Mouse (Mus musculus) stomach, embryonic 16.5 days (tissue): ENCODE data around the gene Pum2. TPM values are rescaled to one million over a fixed set of nuclear protein-coding genes. Genes with fewer than 3 reads are reported as not detected.

Experiments
- ATAC-seq: fragments of 200-750 bp; cut with Nextera tagmentation; 2 replicates; pipeline ENCODE4 v1.8.0; 2017; ENCODE audit warnings: moderate number of reproducible peaks, moderate TSS enrichment; ENCODE audit not compliant: insufficient read depth, low FRiP score
- H3K27ac ChIP-seq: fragments of 300-500 bp; sonication (generic); 2 replicates; pipeline ENCODE4 v1.5.1; 2014; ENCODE audit warnings: low read length
- H3K27me3 ChIP-seq: fragments of 300-500 bp; sonication (generic); 2 replicates; pipeline ENCODE4 v1.6.1; 2014; ENCODE audit warnings: low read length, control low read depth, mixed read lengths; ENCODE audit not compliant: control insufficient read depth, insufficient read depth
- H3K36me3 ChIP-seq: fragments of 300-500 bp; sonication (generic); 2 replicates; pipeline ENCODE4 v1.6.1; 2014; ENCODE audit warnings: low read length; ENCODE audit not compliant: control insufficient read depth, insufficient read depth
- H3K4me1 ChIP-seq: fragments of 300-500 bp; sonication (generic); 2 replicates; pipeline ENCODE4 v1.6.1; 2014; ENCODE audit warnings: low read length, control low read depth, mixed read lengths; ENCODE audit not compliant: control insufficient read depth, insufficient read depth
- H3K4me2 ChIP-seq: fragments of 300-500 bp; sonication (generic); 2 replicates; pipeline ENCODE4 v1.6.1; 2014; ENCODE audit warnings: low read depth, low read length, mixed read lengths
- H3K4me3 ChIP-seq: fragments of 300-500 bp; sonication (generic); replicated peaks from 2 replicates; pipeline ENCODE4 v1.5.1; 2014; ENCODE audit warnings: mild to moderate bottlenecking, low read length
- H3K9ac ChIP-seq: fragments of 300-500 bp; sonication (generic); 2 replicates; pipeline ENCODE4 v1.6.1; 2014; ENCODE audit warnings: low read length
- H3K9me3 ChIP-seq: fragments of 300-500 bp; sonication (generic); replicated peaks from 2 replicates; pipeline ENCODE4 v1.6.1; 2016; ENCODE audit warnings: low read length, control low read depth; ENCODE audit not compliant: control insufficient read depth
- WGBS: fragments of 180-500 bp; shearing (Covaris S2); extraction: QIAGEN DNeasy Blood & Tissue Kit; methylation state at CpG from one replicate; pipeline ENCODE4 v1.1.7; 2014; 5-methylcytosine and 5-hydroxymethylcytosine counted together
- polyA plus RNA-seq: library from polyadenylated mRNA; unstranded; fragments of >200 nt; fragmentation: Nextera tagmentation; extraction: Ambion mirVana; gene quantifications from 2 replicates; pipeline ENCODE4 v1.2.1, GENCODE M21; 2015

Pum2 gene
- polyA plus RNA-seq, 1 experiment from 2014 or later = 44.5 TPM

DNA sequence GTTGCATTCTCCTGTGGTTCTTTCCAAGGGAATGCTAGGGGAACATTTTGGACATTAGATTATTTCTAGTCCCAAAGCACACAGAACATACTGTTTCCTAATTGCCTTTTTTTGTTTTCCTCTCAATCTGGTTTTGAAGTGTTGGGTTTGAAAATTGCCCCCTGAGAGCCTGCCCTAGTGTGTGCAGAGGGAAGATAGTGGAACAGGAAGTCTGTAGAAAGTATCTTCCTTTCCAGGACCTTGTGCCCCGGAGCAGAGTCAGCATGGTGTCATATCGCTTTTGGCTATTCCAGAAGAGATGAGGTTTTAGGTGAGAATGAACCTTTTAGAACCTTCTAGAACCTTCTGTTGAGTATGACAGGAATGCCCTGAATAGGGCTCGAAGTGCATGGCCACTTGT lies 102.8 kb downstream of the Pum2 start:
- Histone ChIP-seq H3K27me3 (no peaks in the 10 kb centered on the region), H3K4me2 (peak overlapping the region; percentile 7), H3K9me3 (no peaks in the 10 kb centered on the region), H3K4me1 (peaks cover 45% of the 10 kb centered on the region), H3K9ac (peak overlapping the region; percentile 44), H3K4me3 (no peak overlapping the region), H3K36me3 (no peaks in the 10 kb centered on the region), H3K27ac (peak overlapping the region; percentile 90)
- no peak for ATAC-seq
- 83% methylated on average over 3 of the region's 3 CpGs for WGBS

DNA sequence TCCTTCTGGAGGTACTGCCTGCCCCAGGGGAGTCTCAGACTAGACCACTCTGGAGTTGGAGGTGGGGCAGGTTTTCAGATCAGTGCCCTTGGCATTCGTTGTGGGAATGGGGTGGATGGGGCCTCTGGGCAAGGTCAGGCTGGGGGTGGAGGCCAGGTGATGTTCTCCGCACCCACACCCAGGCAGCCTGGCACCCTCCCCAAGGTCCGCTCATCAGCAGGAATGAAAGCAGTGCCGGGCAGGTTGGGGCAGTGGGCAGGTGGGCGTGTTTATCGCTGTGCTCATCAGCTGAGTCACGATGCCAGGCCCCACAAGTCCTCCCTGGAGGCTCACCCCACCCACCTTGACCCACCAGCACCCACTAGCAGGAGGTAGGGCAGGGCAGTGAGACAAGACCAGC lies 104.2 kb downstream of the Pum2 start:
- 69% methylated on average over 7 of the region's 7 CpGs for WGBS
- peak overlapping the region; percentile 44 for H3K9ac ChIP-seq
- H3K9me3 ChIP-seq = no peaks in the 10 kb centered on the region
- H3K4me2 ChIP-seq = peak overlapping the region; percentile 7; the same call in 1 of the 2 replicates
- peak overlapping the region; percentile 90 for H3K27ac ChIP-seq
- H3K4me1 ChIP-seq = peaks cover 58% of the 10 kb centered on the region
- H3K27me3 ChIP-seq = no peaks in the 10 kb centered on the region
- no peak for ATAC-seq
- no peak overlapping the region for H3K4me3 ChIP-seq
- no peaks in the 10 kb centered on the region for H3K36me3 ChIP-seq

- H3K36me3 ChIP-seq = no peaks in the 10 kb centered on the region
- 0 out of 2 replicates have a peak overlapping the region, but pooled peaks have one; percentile 40 for H3K9ac ChIP-seq
- H3K27me3 ChIP-seq = no peaks in the 10 kb centered on the region
- 48% methylated on average over 4 of the region's 4 CpGs for WGBS
- H3K27ac ChIP-seq = peak overlapping the region; percentile 90
- H3K9me3 ChIP-seq = no peaks in the 10 kb centered on the region
- peaks cover 60% of the 10 kb centered on the region for H3K4me1 ChIP-seq
- H3K4me3 ChIP-seq = no peak overlapping the region
- H3K4me2 ChIP-seq = no peak overlapping the region
- ATAC-seq = no peak
Measured at GRCm38 (mm10) chr12:8779851-8780250, 105.9 kb downstream of the Pum2 start.

DNA sequence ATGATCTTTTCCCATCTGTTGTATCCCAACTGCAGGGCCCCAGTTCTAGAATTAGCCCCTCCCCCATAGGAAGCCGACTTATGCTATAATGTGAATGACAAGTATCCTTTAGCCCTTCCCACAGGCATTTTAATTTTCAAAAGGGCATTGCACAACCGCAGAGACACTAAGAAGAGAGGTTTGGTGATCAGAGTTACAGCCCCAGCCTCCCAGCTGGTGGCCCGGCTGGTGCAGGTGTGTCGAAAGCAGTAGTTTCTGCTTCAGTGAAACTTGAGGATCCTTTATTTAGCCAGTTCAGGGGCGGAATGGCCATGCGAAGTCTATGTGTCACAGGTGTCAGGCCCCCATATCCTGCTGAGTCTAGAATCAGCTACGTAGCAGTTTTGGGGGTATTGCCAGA lies 107.2 kb downstream of the Pum2 start:
- 70% methylated on average over 7 of the region's 7 CpGs for WGBS
- ATAC-seq = no peak
- Histone ChIP-seq H3K4me2 (no peak overlapping the region), H3K27ac (peak overlapping the region; percentile 90), H3K4me3 (no peak overlapping the region), H3K9ac (peak overlapping the region; percentile 49; the same call in 1 of the 2 replicates), H3K4me1 (peaks cover 66% of the 10 kb centered on the region), H3K36me3 (no peaks in the 10 kb centered on the region), H3K27me3 (no peaks in the 10 kb centered on the region), H3K9me3 (no peaks in the 10 kb centered on the region)

GRCm38 (mm10) chr12:8781681-8782378 lies 107.9 kb downstream of the Pum2 start:
- Histone ChIP-seq H3K9me3 (no peaks in the 10 kb centered on the region), H3K4me2 (peak overlapping the region; percentile 30), H3K27ac (peak overlapping the region; percentile 90), H3K4me3 (no peak overlapping the region), H3K9ac (peak overlapping the region; percentile 49), H3K36me3 (no peaks in the 10 kb centered on the region), H3K4me1 (peaks cover 68% of the 10 kb centered on the region), H3K27me3 (no peaks in the 10 kb centered on the region)
- peak; percentile 72 for ATAC-seq
- WGBS = 59% methylated on average over 9 of the region's 9 CpGs

DNA sequence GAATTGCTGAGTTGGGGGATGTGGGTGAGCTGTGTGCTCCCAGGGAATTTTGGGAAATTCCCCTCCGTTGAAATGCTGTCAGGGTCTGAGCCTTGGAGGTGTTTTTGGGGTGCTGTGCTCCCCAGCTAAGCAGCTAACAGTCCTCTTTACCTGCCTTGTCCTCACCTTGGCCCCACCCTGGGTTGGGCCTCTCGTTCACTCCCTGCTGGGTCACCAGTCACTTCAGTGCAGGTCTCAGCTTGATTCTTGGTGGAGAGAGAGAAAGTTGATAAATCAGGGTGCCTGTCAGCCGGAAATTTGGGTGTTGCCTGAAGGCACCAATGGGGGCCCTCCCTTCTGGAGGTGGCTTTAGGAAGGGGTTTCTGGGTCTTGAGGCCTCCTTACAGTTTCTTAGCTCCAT lies 108.6 kb downstream of the Pum2 start:
- 59% methylated on average over 3 of the region's 3 CpGs for WGBS
- no peak overlapping the region for H3K4me3 ChIP-seq
- peak overlapping the region; percentile 30 for H3K4me2 ChIP-seq
- H3K27ac ChIP-seq = peak overlapping the region; percentile 90
- H3K36me3 ChIP-seq = no peaks in the 10 kb centered on the region
- no peaks in the 10 kb centered on the region for H3K9me3 ChIP-seq
- peak overlapping the region; percentile 34; the same call in 1 of the 2 replicates for H3K9ac ChIP-seq
- peak; percentile 69 for ATAC-seq
- H3K27me3 ChIP-seq = no peaks in the 10 kb centered on the region
- H3K4me1 ChIP-seq = peaks cover 72% of the 10 kb centered on the region

DNA sequence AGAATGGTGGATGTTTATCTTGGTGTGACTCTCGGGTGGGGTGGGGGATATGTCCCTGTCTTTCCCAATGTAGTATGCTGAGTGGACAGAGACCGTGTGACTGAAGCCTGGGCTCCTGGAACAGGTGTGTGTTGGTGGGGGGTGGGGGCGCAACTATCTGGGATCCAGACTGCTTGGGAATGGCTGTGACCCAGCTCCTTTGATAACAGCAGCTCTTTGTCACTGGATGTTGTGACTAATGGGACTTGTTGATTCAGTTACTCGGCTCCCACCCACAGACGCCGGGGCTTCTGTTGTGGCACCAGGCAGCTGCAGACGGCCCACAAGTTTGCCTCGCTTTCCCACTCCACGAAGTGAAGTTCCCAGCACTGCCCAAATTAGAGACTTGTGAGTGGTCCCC lies 110.3 kb downstream of the Pum2 start:
- H3K4me1 ChIP-seq = peaks cover 71% of the 10 kb centered on the region
- no peaks in the 10 kb centered on the region for H3K36me3 ChIP-seq
- 49% methylated on average over 9 of the region's 9 CpGs for WGBS
- 0 out of 2 replicates have a peak, but pooled peaks have one; percentile 1 for ATAC-seq
- H3K27ac ChIP-seq = peak overlapping the region; percentile 90
- no peak overlapping the region for H3K4me3 ChIP-seq
- H3K9me3 ChIP-seq = no peaks in the 10 kb centered on the region
- no peaks in the 10 kb centered on the region for H3K27me3 ChIP-seq
- peak overlapping the region; percentile 11; the same call in 1 of the 2 replicates for H3K4me2 ChIP-seq
- no peak overlapping the region for H3K9ac ChIP-seq

DNA sequence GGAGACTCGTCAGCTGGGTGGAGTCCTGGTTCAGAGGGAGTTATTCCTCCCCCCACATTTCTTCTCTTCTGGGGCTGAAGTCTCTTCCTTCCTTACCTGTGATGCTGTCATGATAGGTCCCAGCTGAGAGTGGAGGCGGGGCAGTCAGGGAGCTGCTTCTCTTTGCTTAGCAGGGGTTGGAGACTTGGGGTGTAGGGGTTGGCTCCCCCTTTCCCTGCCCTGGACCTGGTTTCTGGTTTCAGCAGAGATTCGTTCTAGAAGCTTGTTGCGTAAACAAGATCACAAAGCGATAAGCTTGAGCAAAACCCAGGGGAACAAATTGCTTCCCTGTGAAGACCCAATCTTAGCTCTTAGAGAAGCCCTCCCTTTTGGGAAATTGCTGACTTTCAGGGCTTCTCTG lies 112.5 kb downstream of the Pum2 start:
- peaks cover 51% of the 10 kb centered on the region for H3K4me1 ChIP-seq
- no peak for ATAC-seq

GRCm38 (mm10) chr12:8786984-8787730 lies 113.2 kb downstream of the Pum2 start:
- Histone ChIP-seq H3K4me1 (peaks cover 44% of the 10 kb centered on the region), H3K4me3 (no peak overlapping the region), H3K27me3 (no peaks in the 10 kb centered on the region), H3K27ac (peak overlapping the region; percentile 67), H3K36me3 (peaks cover 14% of the 10 kb centered on the region; the same call in 1 of the 2 replicates), H3K9me3 (no peaks in the 10 kb centered on the region), H3K4me2 (no peak overlapping the region), H3K9ac (0 out of 2 replicates have a peak overlapping the region, but pooled peaks have one; percentile 19)
- WGBS = 78% methylated on average over 12 of the region's 12 CpGs
- no peak for ATAC-seq

More for the DNA sequence above, 112.5 kb downstream of the Pum2 start:
- Histone ChIP-seq H3K4me2 (no peak overlapping the region), H3K9me3 (no peaks in the 10 kb centered on the region), H3K27me3 (no peaks in the 10 kb centered on the region), H3K9ac (no peak overlapping the region), H3K27ac (peak overlapping the region; percentile 67), H3K4me3 (no peak overlapping the region), H3K36me3 (peaks cover 14% of the 10 kb centered on the region; the same call in 1 of the 2 replicates)
- 59% methylated on average over 5 of the region's 5 CpGs for WGBS
